Mouse (Mus musculus) gastrocnemius, adult 2 months (tissue): ENCODE measurements around the gene Zfand2a. TPM values are rescaled to one million over a fixed set of nuclear protein-coding genes. Genes with fewer than 3 reads are reported as not detected.

Experiments used
- DNase-seq: peaks from one replicate; pipeline ENCODE4 v3.0.0; 2022
- H3K27ac ChIP-seq: fragments of 200-600 bp; 2 replicates; pipeline ENCODE4 v1.8.1; 2022; ENCODE audit warnings: mild to moderate bottlenecking
- H3K4me3 ChIP-seq: fragments of 200-600 bp; 2 replicates; pipeline ENCODE4 v1.8.1; 2022; ENCODE audit warnings: mild to moderate bottlenecking, moderate library complexity
- CTCF ChIP-seq: fragments of 200-600 bp; IDR thresholded peaks from 2 replicates; pipeline ENCODE4 v1.8.1; 2022; ENCODE audit warnings: antibody characterized with exemption, mild to moderate bottlenecking, moderate library complexity
- intact Hi-C: fragments of 180-260 bp; cut with DNase I; formaldehyde crosslinking; loops from one replicate; pipeline ENCODE4 v1.15.1; 2025
- long read RNA-seq, 2 experiments: library from polyadenylated mRNA; stranded (forward); transcript quantifications; one replicate each; pipeline ENCODE4 v2.0.0; 2021
- total RNA-seq, 2 experiments: library from RNA; stranded (reverse); gene quantifications; 2 replicates each; pipeline ENCODE4 v1.2.3; 2021

Zfand2a gene
- total RNA-seq, result 10 to 100 TPM in 1 of 2 experiments, 1 to 10 TPM in 1; 8.5 to 10.3 TPM
- long read RNA-seq, experiment 1, partial matches to known transcripts, result 0 of 2 reads
- long read RNA-seq, experiment 1, other reads (novel, unspliced or antisense), result 0 of 2 reads
- long read RNA-seq, experiment 2, partial matches to known transcripts, result 1 of 1 reads
- long read RNA-seq, experiment 2, other reads (novel, unspliced or antisense), result 0 of 1 reads

GRCm38 (mm10) chr5:139484185-139484814 lies at the start of gene Zfand2a:
Gene Zfand2a, minus strand, starts transcription at chr5:139484549.
- DNase-seq, result peak; percentile 99
- no peak for TF ChIP-seq CTCF
- intact Hi-C loops, result loop anchor here (2.0 kb wide), 1 partner anchor 23 kb away; the partner anchor contains the start of gene 3110082I17Rik
- Histone ChIP-seq H3K4me3 (peak within 1 kb of the TSS; percentile 83), H3K27ac (peak within 1 kb of the TSS; percentile 96)

DNA sequence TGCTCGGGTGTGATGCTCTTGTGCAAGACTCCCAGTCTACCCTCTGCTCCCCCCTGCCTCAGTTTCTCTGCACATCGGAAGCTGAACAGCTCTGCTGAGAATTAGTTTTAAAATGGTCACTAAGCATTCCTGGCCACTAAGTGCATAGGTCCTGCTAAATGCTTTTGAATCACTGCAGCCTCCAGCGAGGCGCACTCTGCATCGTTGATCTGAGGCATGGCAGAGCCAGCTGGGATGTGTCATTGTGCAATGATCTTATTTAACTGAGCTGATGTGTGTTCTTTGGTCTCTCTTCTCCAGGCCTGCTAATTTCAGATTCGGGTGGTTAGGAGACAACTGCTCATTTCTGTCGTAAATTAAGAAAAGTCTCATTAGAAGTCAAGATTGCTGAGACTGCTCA lies 44.5 kb upstream of the Zfand2a start:
- no peak for TF ChIP-seq CTCF
- no peak for DNase-seq
- Histone ChIP-seq H3K27ac (no peak overlapping the region), H3K4me3 (no peak overlapping the region)
- intact Hi-C loops, result no loop called here

- Histone ChIP-seq H3K4me3 (no peak overlapping the region), H3K27ac (no peak overlapping the region)
- intact Hi-C loops, result loop anchor here (2.0 kb wide), 1 partner anchor 59 kb away; no protein-coding TSS in a partner anchor
- DNase-seq, result no peak
- TF ChIP-seq CTCF, result no peak
Measured at GRCm38 (mm10) chr5:139521987-139522386, 37.6 kb upstream of the Zfand2a start.

GRCm38 (mm10) chr5:139520069-139520834 lies 35.9 kb upstream of the Zfand2a start:
- no peak for TF ChIP-seq CTCF
- peak; percentile 55 for DNase-seq
- intact Hi-C loops, result no loop called here
- Histone ChIP-seq H3K27ac (no peak overlapping the region), H3K4me3 (no peak overlapping the region)

GRCm38 (mm10) chr5:139516281-139516680 lies 31.9 kb upstream of the Zfand2a start:
- no peak overlapping the region for H3K4me3 ChIP-seq
- H3K27ac ChIP-seq, result no peak overlapping the region
- intact Hi-C loops, result no loop called here
- DNase-seq, result no peak
- no peak for TF ChIP-seq CTCF

- DNase-seq, result no peak
- TF ChIP-seq CTCF, result no peak
- no peak overlapping the region for H3K27ac ChIP-seq
- H3K4me3 ChIP-seq, result no peak overlapping the region
- intact Hi-C loops, result no loop called here
Measured at GRCm38 (mm10) chr5:139512201-139512600, 27.9 kb upstream of the Zfand2a start.

GRCm38 (mm10) chr5:139510682-139511366 lies 26.5 kb upstream of the Zfand2a start:
- H3K27ac ChIP-seq, result no peak overlapping the region
- H3K4me3 ChIP-seq, result no peak overlapping the region
- no peak for DNase-seq
- TF ChIP-seq CTCF, result peak; percentile 35; the same call in 1 of the 2 replicates
- intact Hi-C loops, result no loop called here

GRCm38 (mm10) chr5:139506207-139506606 lies 21.9 kb upstream of the Zfand2a start:
- H3K4me3 ChIP-seq, result no peak overlapping the region
- no peak for TF ChIP-seq CTCF
- intact Hi-C loops, result no loop called here
- no peak for DNase-seq
- H3K27ac ChIP-seq, result no peak overlapping the region

GRCm38 (mm10) chr5:139505073-139505606 lies 20.8 kb upstream of the Zfand2a start:
- H3K4me3 ChIP-seq, result no peak overlapping the region
- H3K27ac ChIP-seq, result no peak overlapping the region
- peak; percentile 87 for DNase-seq
- intact Hi-C loops, result loop anchor here (1.0 to 2.0 kb wide), 2 partner anchors 141 to 222 kb away; no protein-coding TSS in a partner anchor
- peak; percentile 81 for TF ChIP-seq CTCF

GRCm38 (mm10) chr5:139502281-139502680 lies 17.9 kb upstream of the Zfand2a start:
- no peak for DNase-seq
- Histone ChIP-seq H3K4me3 (no peak overlapping the region), H3K27ac (no peak overlapping the region)
- intact Hi-C loops, result no loop called here
- no peak for TF ChIP-seq CTCF

DNA sequence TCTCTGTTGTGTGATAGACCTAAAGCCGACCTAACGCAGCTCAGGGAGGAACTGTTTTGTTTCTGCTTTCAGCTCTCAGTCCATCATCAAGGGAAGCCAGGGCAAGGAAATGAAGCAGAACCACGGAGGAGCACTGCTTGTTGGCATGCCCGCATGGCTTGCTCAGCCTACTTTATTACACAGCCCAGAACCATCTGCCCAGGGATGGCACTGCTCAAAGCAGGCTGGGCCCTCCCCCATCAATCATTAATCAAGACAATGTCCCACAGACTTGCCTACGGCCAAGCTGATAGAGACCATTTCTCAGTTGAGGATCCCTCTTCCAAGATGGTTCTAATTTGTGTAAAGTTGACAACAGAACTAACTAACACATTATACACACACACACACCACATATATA lies 14.4 kb upstream of the Zfand2a start:
- TF ChIP-seq CTCF, result no peak
- intact Hi-C loops, result no loop called here
- no peak for DNase-seq
- no peak overlapping the region for H3K27ac ChIP-seq
- no peak overlapping the region for H3K4me3 ChIP-seq

DNA sequence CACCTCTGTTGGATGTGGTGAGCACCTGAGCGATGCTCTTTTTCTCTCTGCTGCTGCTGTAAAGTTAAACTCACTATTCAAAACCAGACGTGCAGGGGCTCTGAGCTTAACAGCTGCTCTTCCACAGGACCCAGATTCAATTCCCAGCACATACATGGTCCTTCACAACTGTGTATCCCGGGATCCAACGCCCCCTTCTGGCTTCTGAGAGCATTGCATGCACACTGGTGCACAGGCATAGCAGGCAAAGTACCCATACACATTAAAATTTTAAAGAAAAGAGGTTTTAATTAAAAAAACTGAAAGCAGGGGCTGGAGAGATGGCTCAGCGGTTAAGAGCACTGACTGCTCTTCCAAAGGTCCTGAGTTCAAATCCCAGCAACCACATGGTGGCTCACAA lies 12.6 kb upstream of the Zfand2a start:
- intact Hi-C loops, result no loop called here
- Histone ChIP-seq H3K4me3 (no peak overlapping the region), H3K27ac (no peak overlapping the region)
- no peak for TF ChIP-seq CTCF
- DNase-seq, result no peak
